Mouse (Mus musculus) 3T3-L1 (cell line): ENCODE measurements around the gene Nr6a1.

ENCODE experiments used
- DNase-seq: peaks from one replicate; pipeline ENCODE4 v3.0.0-alpha.2; 2015; ENCODE audit warnings: low read depth, low spot score

Nr6a1 gene

GRCm38 (mm10) chr2:38714324-38714723 is 213.2 kb downstream of the Nr6a1 start, which contains the start of gene Nr5a1:
Gene Nr5a1 (minus strand): TSS chr2:38714542.
- DNase-seq: no peak

GRCm38 (mm10) chr2:38713596-38713995 is 213.9 kb downstream of the Nr6a1 start:
- DNase-seq: no peak

GRCm38 (mm10) chr2:38712769-38713125 is 214.7 kb downstream of the Nr6a1 start:
- DNase-seq: no peak

GRCm38 (mm10) chr2:38712076-38712768 is 215.3 kb downstream of the Nr6a1 start:
- no peak for DNase-seq

GRCm38 (mm10) chr2:38711421-38711861 is 216.0 kb downstream of the Nr6a1 start:
- no peak for DNase-seq

GRCm38 (mm10) chr2:38710304-38711241 is 216.9 kb downstream of the Nr6a1 start:
- no peak for DNase-seq

- DNase-seq: peak; percentile 18
Observed at GRCm38 (mm10) chr2:38708907-38709688, 218.4 kb downstream of the Nr6a1 start.

- no peak for DNase-seq
Observed at GRCm38 (mm10) chr2:38706661-38707060, 220.8 kb downstream of the Nr6a1 start.

GRCm38 (mm10) chr2:38705036-38705435 is 222.5 kb downstream of the Nr6a1 start:
- DNase-seq: no peak

- no peak for DNase-seq
Observed at GRCm38 (mm10) chr2:38704336-38704735, 223.2 kb downstream of the Nr6a1 start.

- no peak for DNase-seq
Observed at GRCm38 (mm10) chr2:38700177-38700576, 227.3 kb downstream of the Nr6a1 start.

- no peak for DNase-seq
Observed at GRCm38 (mm10) chr2:38698623-38699022, 228.9 kb downstream of the Nr6a1 start.

- DNase-seq: no peak
Observed at GRCm38 (mm10) chr2:38697128-38698120, 230.1 kb downstream of the Nr6a1 start.

- DNase-seq: no peak
Observed at GRCm38 (mm10) chr2:38695770-38696169, 231.7 kb downstream of the Nr6a1 start.

- peak; percentile 42 for DNase-seq
Observed at GRCm38 (mm10) chr2:38691542-38691941, 235.9 kb downstream of the Nr6a1 start.

GRCm38 (mm10) chr2:38689881-38690280 is 237.6 kb downstream of the Nr6a1 start:
- peak; percentile 91 for DNase-seq

- DNase-seq: no peak
Observed at GRCm38 (mm10) chr2:38688791-38689520, 238.5 kb downstream of the Nr6a1 start.

GRCm38 (mm10) chr2:38685746-38686145 is 241.7 kb downstream of the Nr6a1 start:
- DNase-seq: no peak

- DNase-seq: no peak
Observed at GRCm38 (mm10) chr2:38683083-38683482, 244.4 kb downstream of the Nr6a1 start.

GRCm38 (mm10) chr2:38682209-38682608 is 245.3 kb downstream of the Nr6a1 start:
- DNase-seq: peak; percentile 77
